Mouse (Mus musculus) T-cell, adult 2 months (primary cell): Measurements from ENCODE around the gene Nacc2.
A peak's percentile ranks its signal among the peaks of the same experiment; 100 is the strongest.

ENCODE experiments used
- DNase-seq: peaks from one replicate; pipeline ENCODE4 v3.0.0; 2022; ENCODE audit warnings: low spot score

The Nacc2 gene

DNA sequence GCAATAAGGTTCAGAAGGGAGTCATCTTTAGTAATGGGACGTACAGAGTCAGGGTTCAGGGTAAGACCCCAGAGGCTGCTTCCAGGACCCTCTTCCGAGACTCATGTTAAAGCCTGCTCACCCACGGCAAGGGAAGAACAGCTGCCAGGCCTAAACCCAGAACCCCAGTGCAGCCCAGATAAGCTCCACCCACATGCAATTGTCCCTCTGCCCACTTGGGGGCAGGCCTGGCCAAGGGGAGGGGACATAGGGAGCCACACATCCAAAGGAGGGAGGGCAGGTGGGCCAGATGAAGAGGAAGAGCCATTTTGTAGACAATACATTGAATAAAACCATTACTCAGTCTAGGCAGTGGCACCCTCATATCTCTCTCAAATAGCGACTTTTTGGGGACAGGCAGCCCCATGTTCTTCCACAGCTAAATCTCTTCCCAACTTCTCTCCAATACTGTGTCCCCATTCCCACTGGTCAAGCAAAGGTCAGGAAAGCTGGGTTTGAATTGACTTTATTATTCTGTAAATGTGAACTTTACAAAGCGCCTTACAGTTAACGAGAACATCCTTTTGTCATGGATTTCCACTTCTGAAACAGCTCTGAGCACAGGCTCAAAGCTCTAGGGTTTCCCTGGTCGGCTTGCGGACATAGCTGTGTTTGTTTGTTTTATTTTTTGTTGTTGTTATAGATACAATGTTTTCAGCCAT is 67.8 kb downstream of the Nacc2 start:
- peak; percentile 78 for DNase-seq

GRCm38 (mm10) chr2:26052806-26053205 is 70.2 kb downstream of the Nacc2 start:
- DNase-seq: no peak

GRCm38 (mm10) chr2:26048816-26049215 is 74.2 kb downstream of the Nacc2 start:
- no peak for DNase-seq

- DNase-seq: no peak
Observed at GRCm38 (mm10) chr2:26044216-26044615, 78.8 kb downstream of the Nacc2 start.

GRCm38 (mm10) chr2:26042603-26043002 is 80.4 kb downstream of the Nacc2 start:
- no peak for DNase-seq

DNA sequence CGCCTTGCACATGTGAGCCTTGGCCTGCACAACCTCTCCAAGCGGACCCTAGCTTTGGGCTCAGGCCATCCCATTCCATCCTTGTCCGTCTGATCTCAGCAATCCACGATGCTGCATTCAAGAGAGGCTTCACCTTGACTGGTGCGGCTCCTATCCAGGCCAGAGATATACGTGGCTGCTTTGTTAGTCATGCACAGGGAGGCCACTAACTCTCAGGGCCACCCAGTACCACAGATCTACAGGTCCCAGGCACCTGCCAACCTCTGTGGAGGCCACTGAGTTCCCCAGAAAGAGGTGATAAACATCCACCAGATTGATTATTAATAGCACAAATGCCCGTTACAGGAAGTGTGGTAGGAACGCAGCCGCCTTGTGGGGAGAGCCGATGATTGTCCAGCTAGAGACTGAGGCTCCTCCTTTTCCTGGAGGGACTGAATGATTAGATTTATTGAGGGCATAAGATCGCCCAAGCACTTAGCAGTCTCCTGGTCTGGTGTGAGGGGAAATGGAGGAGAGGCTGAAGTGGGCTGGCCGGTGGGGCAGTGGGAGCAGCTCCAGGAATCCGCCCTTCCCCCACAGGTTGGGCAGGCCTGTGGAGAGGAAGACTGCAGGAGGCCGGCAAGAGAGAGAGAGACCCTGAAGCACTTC is 81.7 kb downstream of the Nacc2 start:
- no peak for DNase-seq

- DNase-seq: no peak
Observed at GRCm38 (mm10) chr2:26039951-26040350, 83.1 kb downstream of the Nacc2 start.

DNA sequence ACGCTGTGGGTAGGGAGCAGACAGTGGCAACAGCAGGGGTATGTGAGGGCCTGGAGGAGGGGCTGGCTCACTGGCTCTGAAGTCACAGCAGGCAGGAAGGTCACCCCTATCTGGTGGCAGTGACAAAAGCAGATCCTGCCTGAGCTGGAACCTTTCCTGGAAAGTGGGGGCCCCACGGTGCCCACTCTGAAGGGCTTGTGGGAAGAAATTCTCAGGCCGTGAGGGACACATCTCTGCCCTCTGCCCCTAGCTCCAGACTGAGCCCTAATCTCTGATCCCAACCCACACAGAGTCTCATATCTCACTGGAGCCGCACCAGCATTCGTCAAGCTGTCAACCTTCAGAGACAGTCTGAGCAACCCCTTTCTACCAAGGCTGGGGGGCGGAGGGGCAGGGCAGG is 85.6 kb downstream of the Nacc2 start:
- no peak for DNase-seq

DNA sequence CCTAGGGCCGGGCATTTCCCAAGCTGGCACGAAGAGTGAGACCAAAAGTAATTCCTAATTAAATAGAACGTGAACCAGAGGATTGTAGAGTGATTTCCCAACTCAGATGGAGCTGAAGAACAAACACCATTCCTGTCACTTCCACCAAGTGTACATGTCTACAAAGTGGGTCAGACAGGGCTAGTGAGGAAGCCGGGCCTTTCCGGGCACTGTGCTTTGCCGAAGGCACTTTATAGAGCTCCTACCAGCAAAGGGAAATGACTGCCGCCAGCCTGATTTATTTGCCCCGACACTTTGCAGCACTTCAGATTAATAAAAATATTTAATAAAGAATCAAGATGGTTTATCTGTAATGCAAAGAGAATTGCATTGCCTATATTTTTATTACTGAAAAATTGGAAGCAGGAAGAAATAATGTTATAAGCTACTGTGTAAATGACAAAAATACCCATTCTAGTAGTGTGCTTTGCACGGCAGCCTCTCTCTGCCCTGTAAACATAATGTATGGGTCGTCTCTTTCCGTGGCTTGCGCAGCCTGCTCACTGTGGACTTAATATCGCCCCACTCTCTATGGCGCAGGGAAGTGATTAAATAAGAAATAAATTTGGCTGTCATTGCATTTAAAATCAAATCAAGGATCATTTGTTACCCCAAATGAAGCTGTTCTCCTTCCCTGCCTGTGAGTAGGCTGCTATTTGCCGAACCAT is 88.5 kb downstream of the Nacc2 start:
- no peak for DNase-seq

DNA sequence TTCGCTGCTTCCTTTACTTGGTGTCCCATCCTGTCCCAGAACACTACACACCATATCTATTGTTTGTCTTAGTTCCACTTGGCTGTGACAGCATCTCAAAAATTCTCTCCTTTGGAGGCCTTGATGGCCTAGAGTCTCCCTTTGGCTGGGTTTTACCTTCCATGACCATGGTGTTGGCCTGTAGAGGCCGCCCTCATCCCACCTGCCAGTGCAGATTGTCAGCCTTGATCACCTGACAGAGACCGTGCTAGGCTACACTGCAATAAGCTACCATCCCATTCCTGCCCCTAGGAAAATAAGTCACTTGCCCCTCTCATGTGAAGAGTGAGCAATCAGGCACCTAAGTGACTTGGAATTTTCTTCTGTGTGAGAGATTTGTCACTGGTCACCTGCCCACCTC is 92.7 kb downstream of the Nacc2 start:
- no peak for DNase-seq

- peak; percentile 22 for DNase-seq
Observed at GRCm38 (mm10) chr2:26024138-26025075, 98.6 kb downstream of the Nacc2 start.

DNA sequence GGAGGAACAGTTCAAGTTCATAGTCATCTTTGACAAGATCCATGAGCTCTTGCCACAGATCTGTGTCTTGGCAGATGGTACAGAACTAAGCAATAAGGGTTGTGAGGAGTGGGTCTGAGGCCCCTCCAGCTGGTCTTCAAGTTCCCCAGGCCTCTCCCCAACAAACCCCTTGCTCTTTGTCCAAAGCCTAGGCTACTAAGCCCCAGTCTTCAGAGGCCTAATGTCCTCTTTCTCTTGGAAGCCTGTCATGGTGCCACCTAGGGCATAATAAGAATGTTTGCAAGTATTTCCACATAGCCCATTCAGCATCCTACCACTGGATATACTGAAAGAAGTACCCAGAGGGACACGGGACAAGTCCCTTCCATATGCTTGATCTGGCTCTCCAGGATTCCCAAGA is 100.4 kb downstream of the Nacc2 start:
- DNase-seq: no peak

- no peak for DNase-seq
Observed at GRCm38 (mm10) chr2:26022258-26022565, 100.8 kb downstream of the Nacc2 start.

DNA sequence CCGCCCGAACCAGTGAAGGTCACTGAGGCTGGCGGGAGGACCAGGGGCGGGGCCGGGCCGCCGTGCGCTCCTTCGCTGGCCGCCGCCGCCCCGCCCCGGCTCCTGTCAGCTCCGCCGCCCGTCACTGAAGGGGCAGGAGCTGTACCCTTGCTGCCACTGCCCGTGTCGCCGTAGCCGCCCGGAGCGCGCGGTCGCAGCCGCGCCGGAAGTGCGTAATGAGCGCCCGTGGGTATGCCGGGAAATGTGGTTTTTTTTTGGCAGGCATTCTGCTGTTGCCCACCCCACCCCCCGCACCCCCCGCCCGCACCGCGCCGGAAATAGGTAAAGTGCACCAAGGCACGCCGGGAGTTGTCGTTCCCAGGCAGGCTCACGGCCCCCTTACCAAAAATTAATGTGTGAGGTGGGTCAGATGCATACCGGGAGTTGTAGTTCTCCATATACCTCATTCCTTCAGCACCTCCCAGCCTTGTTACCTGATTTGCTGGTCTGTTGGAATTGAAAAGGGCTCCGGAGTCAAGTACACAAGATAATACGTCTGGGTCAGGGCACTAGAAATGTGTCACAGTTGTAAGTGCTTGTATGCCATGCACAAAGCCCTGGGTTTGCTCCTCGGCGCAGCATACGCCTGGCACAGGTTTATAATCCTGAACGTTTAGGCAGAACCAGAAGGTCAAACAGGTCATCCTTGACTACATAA is 101.3 kb downstream of the Nacc2 start, which contains the start of gene Ubac1:
Gene Ubac1 (minus strand): TSS at position 187 of the 697 bp plus-strand sequence.
- peak; percentile 89 for DNase-seq

- no peak for DNase-seq
Observed at GRCm38 (mm10) chr2:26020714-26021560, 102.1 kb downstream of the Nacc2 start.

GRCm38 (mm10) chr2:26019923-26020322 is 103.1 kb downstream of the Nacc2 start:
- DNase-seq: no peak

GRCm38 (mm10) chr2:26017326-26017725 is 105.7 kb downstream of the Nacc2 start:
- DNase-seq: no peak

DNA sequence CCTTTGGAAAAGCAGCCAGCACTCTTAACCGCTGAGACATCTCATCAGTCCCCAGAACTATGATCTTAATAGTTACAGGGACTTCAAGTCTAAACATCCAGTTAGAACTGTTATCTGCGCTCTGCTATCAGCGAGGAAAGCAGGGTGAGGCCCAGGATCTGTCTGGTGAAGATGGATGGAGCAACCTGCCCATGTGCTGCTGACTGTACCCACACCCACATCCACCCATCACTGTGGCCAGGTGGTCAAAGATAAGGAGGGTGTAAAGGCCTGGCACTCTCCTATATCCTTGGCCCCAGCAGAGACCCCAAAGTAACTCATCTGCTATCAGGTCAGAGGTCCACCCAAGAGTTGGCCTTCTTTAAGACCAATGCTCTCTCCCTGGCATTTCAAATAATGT is 109.3 kb downstream of the Nacc2 start:
- DNase-seq: no peak

GRCm38 (mm10) chr2:26011420-26011819 is 111.6 kb downstream of the Nacc2 start:
- DNase-seq: no peak
